Mouse (Mus musculus) adrenal gland (tissue): ENCODE data around the gene Myo1e.

Source experiments
- intact Hi-C: fragments of 180-260 bp; cut with DNase I; formaldehyde crosslinking; loops from one replicate; pipeline ENCODE4 v1.15.1; 2025
- microRNA-seq, 2 experiments: library from miRNA; unstranded; fragments of <30 nt; microRNA quantifications; one replicate each; pipeline ENCODE4; 2019

Myo1e gene

DNA sequence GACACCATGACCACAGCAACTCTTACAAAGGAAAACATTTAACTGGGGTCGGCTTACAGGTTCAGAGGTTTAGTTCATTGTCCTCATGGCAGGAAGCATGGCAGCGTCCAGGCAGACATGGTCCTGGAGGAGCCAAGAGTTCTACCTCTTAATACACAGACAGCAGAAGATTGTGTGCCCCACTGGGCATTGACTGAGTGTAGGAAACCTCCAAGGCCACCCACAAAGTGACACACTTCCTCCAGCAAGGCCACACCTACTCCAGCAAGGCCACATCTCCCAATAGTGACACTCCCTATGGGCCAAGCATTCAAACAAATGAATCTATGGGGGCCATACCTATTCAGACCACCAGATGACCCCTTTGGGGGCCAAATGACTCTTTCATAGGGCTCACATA lies 188.9 kb downstream of the Myo1e start:
- intact Hi-C loops = no loop called here

DNA sequence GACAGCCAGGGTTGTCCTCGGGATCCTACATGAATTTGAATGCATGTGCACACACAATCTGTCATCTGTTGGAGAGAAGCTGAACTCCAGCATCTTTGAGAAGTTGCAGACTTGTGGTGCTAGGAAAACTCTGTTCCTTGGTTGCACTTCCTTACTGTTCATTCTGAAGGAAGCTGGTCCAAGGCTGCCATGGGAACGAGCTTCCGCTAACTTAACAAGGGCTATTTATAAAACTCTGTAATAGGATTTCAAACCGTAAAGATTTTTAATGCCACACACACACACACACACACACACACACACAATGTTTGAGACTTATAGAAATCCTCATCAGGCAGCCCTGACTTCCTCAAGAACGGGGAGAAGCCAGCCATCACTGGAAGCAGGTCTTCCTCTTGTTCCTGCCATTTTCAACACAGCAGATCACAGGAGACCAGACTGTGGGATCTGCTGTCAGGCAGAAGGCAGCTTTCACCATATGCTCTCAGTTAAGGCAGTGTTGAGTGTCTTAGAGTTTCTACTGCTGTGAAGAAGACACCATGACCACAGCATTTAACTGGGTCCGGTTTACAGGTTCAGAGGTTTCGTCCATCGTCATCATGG lies 194.9 kb downstream of the Myo1e start:
- intact Hi-C loops = no loop called here

DNA sequence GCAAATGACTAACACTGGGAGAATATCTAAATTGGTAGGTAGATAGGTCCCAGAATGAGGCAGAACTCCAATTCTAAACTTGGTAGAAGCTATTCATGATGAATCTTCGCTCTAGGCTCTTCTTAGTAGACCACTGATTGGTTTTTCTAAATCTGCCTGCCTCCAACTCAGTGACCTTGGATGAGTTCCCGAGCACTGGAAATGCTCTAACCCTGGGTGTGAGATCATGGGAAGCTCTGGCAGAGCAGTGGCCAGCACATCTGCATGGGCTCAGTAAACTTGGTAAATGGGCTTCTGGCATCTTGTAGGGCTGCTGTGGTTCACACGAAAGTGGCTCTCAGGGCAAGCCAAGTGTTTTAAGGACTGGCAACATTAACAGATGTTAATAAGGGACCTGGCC lies 199.4 kb downstream of the Myo1e start:
- intact Hi-C loops = no loop called here

DNA sequence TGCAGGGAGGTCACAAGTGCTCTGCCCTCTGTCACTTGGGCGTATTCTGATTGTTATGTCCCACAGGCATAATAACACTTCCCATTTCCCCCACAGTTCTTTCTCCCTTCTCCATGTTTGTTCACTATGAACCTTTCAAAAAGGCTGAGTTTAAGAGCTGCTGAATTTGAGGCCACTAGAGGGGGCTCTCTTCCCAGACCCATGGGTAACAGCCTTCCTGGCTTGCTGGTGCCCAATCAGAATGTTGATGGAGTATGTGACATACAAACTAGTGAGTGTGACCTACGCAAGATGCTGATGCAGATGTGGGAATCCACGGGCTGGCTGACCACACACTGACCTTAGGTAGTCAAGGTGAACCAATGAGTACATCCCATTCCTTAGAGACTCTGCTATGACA lies 201.6 kb downstream of the Myo1e start:
- intact Hi-C loops = no loop called here

DNA sequence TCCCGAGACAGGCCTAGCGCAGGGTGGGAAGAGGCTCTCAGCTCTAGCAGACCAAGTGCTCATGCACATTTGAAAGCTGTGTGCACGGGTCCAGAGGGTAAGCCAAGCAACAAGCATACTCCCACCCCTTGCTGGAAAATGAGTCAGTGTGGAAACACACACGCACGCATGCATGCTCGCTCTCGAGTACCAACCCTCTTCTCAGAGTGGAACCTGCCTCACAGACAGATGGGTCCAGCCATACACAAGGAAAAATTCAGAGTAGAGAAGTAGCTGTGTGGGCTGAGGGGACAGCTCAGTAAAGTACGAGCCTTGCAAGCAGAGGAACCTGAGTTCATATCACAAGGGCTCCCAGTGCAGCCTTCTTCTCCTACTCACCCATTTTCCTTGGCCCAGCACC lies 202.6 kb downstream of the Myo1e start:
- intact Hi-C loops = no loop called here

DNA sequence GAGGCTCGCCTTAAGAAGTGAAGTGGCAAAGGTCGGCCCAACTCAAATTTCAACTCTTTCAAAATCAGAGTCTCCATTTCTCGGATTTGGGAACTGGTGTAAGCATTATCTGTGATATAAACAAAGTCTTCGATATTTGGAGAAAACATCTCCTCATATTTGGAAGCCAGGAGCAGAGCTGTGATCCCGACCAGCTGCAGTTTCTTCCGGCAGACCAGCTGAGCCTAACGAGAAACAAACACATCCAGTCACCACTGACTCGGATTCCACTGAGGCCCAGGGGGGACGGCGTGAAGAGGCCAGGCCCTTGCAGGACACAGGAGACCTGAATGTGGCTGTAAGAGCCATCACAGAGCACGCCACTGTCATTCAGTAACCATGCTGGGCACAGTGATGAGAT lies 203.5 kb downstream of the Myo1e start:
- intact Hi-C loops = no loop called here

DNA sequence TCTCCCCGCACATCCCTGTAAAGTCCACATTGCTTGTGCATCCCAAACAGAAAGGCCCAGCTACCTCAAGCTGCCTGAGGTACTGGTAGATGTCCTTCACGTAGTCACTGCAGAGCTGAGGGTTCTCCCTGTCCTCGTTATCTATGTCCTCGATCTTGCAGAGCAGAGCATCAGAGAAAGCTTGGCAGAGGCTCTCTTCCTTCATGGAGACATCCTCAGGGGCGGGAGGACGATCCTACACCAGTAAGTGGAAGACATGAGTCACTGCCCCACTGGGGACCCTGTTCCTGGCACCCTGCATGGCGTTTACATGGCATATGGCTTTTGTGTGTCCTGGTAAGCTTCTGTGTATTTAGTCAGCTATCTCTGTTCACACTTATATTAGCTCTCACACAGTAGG lies 205.9 kb downstream of the Myo1e start:
- intact Hi-C loops = no loop called here

DNA sequence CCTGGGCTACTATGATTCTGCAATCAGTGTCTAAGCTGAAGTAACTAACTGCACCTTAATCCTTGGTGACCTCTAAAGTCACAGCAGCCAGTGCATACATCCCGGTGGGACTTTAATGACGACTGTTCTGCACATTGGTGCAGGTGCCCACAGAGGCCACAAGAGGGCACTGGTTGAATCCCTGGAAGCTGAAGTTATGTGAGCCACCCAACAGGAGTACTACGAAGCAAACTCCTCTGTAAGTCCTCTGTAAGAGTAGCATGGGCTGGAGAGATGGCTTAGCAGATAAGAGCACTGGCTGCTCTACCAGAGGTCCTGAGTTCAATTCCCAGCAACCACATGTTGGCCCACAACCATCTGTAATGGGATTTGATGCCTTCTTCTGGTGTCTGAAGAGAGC lies 209.3 kb downstream of the Myo1e start:
- intact Hi-C loops = no loop called here

DNA sequence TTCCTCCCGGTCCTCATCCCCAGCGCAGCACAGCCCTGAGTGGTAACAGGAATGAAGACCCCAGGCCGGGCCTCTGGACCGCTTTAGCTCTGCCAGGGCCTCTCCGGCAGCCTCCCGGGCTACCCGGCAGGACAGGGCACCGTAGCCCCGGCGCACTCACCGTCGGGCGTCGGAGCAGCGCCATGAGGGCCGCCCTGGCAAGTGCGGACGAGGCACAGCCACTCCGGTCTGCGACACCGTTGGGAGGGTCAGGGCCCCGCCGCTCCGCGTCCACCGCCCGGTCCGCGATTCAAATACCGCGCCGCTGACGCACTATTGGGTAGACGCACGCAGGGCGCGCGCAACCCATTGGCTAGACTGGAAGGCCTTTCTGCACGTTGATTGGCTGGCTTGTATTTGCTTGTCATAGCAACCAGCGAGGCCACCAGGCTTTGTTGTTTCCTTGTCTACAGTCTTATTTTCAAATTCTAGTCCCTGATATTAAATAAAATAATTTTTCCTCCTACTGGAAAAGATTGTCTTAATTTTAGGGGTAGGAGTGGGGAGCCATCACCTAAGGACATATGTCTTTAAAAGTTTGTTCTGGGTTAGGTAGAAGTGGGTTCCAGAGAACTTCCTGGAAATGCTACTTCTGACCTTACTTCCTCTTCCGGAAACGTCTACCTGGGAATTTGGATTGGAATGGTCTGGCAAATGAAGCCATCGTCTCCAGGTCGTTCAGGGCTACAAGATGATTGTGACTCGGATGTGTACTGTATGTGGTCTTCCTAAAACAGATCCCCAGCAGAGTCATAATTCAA lies 214.3 kb downstream of the Myo1e start, which contains the start of gene Ccnb2:
Gene Ccnb2, minus strand, starts transcription at position 291 of the 800 bp plus-strand sequence.
- intact Hi-C loops = no loop called here

DNA sequence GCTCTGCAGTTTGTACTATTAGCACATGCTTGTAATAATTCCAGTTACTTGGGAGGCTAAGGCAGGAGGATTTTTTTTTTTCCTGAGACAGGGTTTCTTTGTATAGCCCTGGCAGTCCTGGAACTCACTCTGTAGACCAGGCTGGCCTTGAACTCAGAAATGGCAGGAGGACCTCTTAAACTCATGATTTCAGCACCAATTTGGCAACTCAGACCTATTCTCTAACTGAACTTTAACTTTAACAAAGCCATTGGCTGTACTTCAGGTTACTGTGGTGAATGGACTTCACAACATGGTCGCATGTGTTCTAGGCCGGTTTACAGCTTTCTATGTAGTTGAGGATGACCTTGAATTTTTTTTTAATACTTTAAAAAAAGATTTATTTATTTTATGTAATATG lies 215.5 kb downstream of the Myo1e start:
- intact Hi-C loops = no loop called here

DNA sequence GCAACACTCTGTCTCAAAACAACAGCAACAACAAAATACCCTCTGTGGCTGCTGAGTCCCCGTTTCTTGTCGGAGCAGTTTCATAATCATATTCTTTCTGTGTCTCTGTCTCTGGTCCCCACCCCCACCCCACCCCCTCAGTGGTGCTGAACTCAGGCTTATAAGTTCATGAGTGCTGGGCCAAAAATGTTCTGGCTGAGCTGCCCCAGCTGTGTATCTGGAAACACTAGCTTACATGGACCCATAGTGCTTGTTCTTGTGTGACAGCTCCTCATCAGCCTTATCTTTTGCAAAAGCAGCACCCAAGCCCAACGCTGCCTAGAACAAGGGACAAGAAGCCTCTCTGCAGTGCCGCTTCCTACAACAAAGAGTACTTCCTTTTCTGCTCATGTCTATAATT lies 232.8 kb downstream of the Myo1e start:
- intact Hi-C loops = loop anchor here (10.0 kb wide), 1 partner anchor 135 kb away; no protein-coding TSS in a partner anchor

DNA sequence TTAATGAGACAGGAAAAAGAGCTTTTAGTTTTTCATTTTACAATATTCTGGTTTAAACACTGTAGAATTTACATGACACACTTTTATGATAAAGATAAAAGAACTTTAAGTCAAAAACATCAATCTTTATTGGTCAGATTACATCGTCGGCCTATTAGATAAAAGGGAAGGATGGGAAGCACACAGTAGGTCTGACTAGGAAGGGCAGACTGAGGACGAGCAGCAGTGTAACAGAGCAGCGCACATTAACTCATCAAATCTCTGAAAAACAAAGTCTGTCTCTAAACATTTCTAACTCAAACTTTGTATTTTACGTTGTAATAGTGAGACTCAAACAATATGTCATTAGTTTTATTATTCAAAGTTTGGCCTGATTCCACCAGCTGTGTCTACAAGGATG lies 241.9 kb downstream of the Myo1e start:
- intact Hi-C loops = no loop called here

Small RNA genes within 50 kb of the gene (microRNA-seq; reads per million reads assigned to microRNA genes)
- gene Mir5626 = 0.57 to 0.74 reads per million in 2 experiments
